Mouse (Mus musculus): Measurements from ENCODE around the gene Nudcd2.

GRCm38 (mm10) chr11:40737369-40737768 lies 3.9 kb downstream of the Nudcd2 start:
- TF ChIP-seq CTCF (IDR thresholded peaks at IDR 0.05; ENCODE audit: control insufficient read depth, insufficient read depth, low read length): no peak
- no peak for TF ChIP-seq POLR2A (IDR thresholded peaks at IDR 0.05; ENCODE audit: borderline replicate concordance, control insufficient read depth, low read depth, low read length)
